Mouse (Mus musculus): Measurements from ENCODE around the gene Vps13a. TPM values are rescaled to one million over a fixed set of nuclear protein-coding genes. Genes with fewer than 3 reads are reported as not detected.
"Not testable (repeated sequence)": the region's sequence is repeated elsewhere in the genome, so short reads cannot be mapped to it uniquely, and the experiment has no call there.

The Vps13a gene
- polyA plus RNA-seq, 1 experiment: 41.8 TPM

GRCm38 (mm10) chr19:16773237-16774016, 7.3 kb downstream of the Vps13a start:
- no peak for DNase-seq (ENCODE audit: extremely low spot score in 1 of 2, low spot score in 1 of 2)

GRCm38 (mm10) chr19:16767407-16767806, 13.3 kb downstream of the Vps13a start:
- no peak for DNase-seq (ENCODE audit: extremely low spot score in 1 of 2, low spot score in 1 of 2)

- DNase-seq (ENCODE audit: extremely low spot score in 1 of 2, low spot score in 1 of 2): not testable (repeated sequence)
Measured at GRCm38 (mm10) chr19:16757439-16757838, 23.3 kb downstream of the Vps13a start.

- no peak for DNase-seq (ENCODE audit: extremely low spot score in 1 of 2, low spot score in 1 of 2)
Measured at GRCm38 (mm10) chr19:16755854-16756253, 24.9 kb downstream of the Vps13a start.

- no peak for DNase-seq (ENCODE audit: extremely low spot score in 1 of 2, low spot score in 1 of 2)
Measured at GRCm38 (mm10) chr19:16755226-16755625, 25.5 kb downstream of the Vps13a start.

- DNase-seq (ENCODE audit: extremely low spot score in 1 of 2, low spot score in 1 of 2): no peak
Measured at GRCm38 (mm10) chr19:16753151-16753550, 27.6 kb downstream of the Vps13a start.

GRCm38 (mm10) chr19:16736854-16737253, 43.9 kb downstream of the Vps13a start:
- DNase-seq (ENCODE audit: extremely low spot score in 1 of 2, low spot score in 1 of 2): no peak

- DNase-seq (ENCODE audit: extremely low spot score in 1 of 2, low spot score in 1 of 2): no peak
Measured at GRCm38 (mm10) chr19:16728729-16729128, 52.0 kb downstream of the Vps13a start.

- DNase-seq (ENCODE audit: extremely low spot score in 1 of 2, low spot score in 1 of 2): no peak
Measured at GRCm38 (mm10) chr19:16715249-16715648, 65.5 kb downstream of the Vps13a start.

- DNase-seq (ENCODE audit: extremely low spot score in 1 of 2, low spot score in 1 of 2): no peak
Measured at GRCm38 (mm10) chr19:16701790-16702189, 78.9 kb downstream of the Vps13a start.

GRCm38 (mm10) chr19:16684922-16685321, 95.8 kb downstream of the Vps13a start:
- no peak for DNase-seq (ENCODE audit: extremely low spot score in 1 of 2, low spot score in 1 of 2)

GRCm38 (mm10) chr19:16684210-16684609, 96.5 kb downstream of the Vps13a start:
- no peak for DNase-seq (ENCODE audit: extremely low spot score in 1 of 2, low spot score in 1 of 2)

GRCm38 (mm10) chr19:16625610-16626395, 154.9 kb downstream of the Vps13a start:
- DNase-seq (ENCODE audit: extremely low spot score in 1 of 2, low spot score in 1 of 2): no peak

- DNase-seq (ENCODE audit: extremely low spot score in 1 of 2, low spot score in 1 of 2): no peak
Measured at GRCm38 (mm10) chr19:16624994-16625393, 155.7 kb downstream of the Vps13a start.

GRCm38 (mm10) chr19:16623154-16623553, 157.6 kb downstream of the Vps13a start:
- no peak for DNase-seq (ENCODE audit: extremely low spot score in 1 of 2, low spot score in 1 of 2)

GRCm38 (mm10) chr19:16607634-16608033, 173.1 kb downstream of the Vps13a start:
- DNase-seq (ENCODE audit: extremely low spot score in 1 of 2, low spot score in 1 of 2): no peak

- no peak for DNase-seq (ENCODE audit: extremely low spot score in 1 of 2, low spot score in 1 of 2)
Measured at GRCm38 (mm10) chr19:16602026-16602425, 178.7 kb downstream of the Vps13a start.

- DNase-seq (ENCODE audit: extremely low spot score in 1 of 2, low spot score in 1 of 2): peak; percentile 46 to 95
Measured at GRCm38 (mm10) chr19:16599298-16599970, 181.3 kb downstream of the Vps13a start.

GRCm38 (mm10) chr19:16598653-16599297, 182.0 kb downstream of the Vps13a start:
- no peak for DNase-seq (ENCODE audit: extremely low spot score in 1 of 2, low spot score in 1 of 2)

GRCm38 (mm10) chr19:16597216-16597615, 183.5 kb downstream of the Vps13a start:
- no peak for DNase-seq (ENCODE audit: extremely low spot score in 1 of 2, low spot score in 1 of 2)

- no peak for DNase-seq (ENCODE audit: extremely low spot score in 1 of 2, low spot score in 1 of 2)
Measured at GRCm38 (mm10) chr19:16593975-16594317, 186.8 kb downstream of the Vps13a start.
